Mouse (Mus musculus) granulocyte monocyte progenitor cell, adult 5-6 weeks (primary cell): ENCODE data around the gene Kptn. TPM values are rescaled to one million over a fixed set of nuclear protein-coding genes. Genes with fewer than 3 reads are reported as not detected.
A peak's percentile ranks its signal among the peaks of the same experiment; 100 is the strongest.

Experiments
- ATAC-seq: replicated peaks from 2 replicates; pipeline ENCODE4 v1.8.0; 2016; ENCODE audit warnings: mild to moderate bottlenecking, moderate TSS enrichment, inconsistent platforms; ENCODE audit not compliant: poor library complexity, severe bottlenecking
- total RNA-seq, 2 experiments: library from RNA; stranded (forward) in 1 of 2; stranded (reverse) in 1 of 2; fragments of 200-712, 200-1000 nt in 1 of 2; fragments of >200 nt in 1 of 2; fragmentation: Nextera tagmentation in 1 of 2; gene quantifications; 2 replicates each; pipeline ENCODE4 v1.2.3; 2014 to 2017

The Kptn gene
- total RNA-seq, 2 experiments from 2014 or later: 11.2 to 20.9 TPM

- no peak for ATAC-seq
Observed at GRCm38 (mm10) chr7:16156105-16156714, 36.5 kb downstream of the Kptn start.

GRCm38 (mm10) chr7:16158735-16159134, 39.0 kb downstream of the Kptn start:
- ATAC-seq: peak; percentile 8; the same call in 1 of the 2 replicates

GRCm38 (mm10) chr7:16160702-16161101, 41.0 kb downstream of the Kptn start:
- peak; percentile 95 for ATAC-seq

- no peak for ATAC-seq
Observed at GRCm38 (mm10) chr7:16161302-16161701, 41.6 kb downstream of the Kptn start.

- ATAC-seq: no peak
Observed at GRCm38 (mm10) chr7:16162036-16162435, 42.3 kb downstream of the Kptn start.

- no peak for ATAC-seq
Observed at GRCm38 (mm10) chr7:16172141-16172581, 52.5 kb downstream of the Kptn start.

- ATAC-seq: no peak
Observed at GRCm38 (mm10) chr7:16172586-16173140, 53.0 kb downstream of the Kptn start.

GRCm38 (mm10) chr7:16173146-16173545, 53.5 kb downstream of the Kptn start:
- no peak for ATAC-seq

GRCm38 (mm10) chr7:16174597-16175541, 55.2 kb downstream of the Kptn start, which contains the start of gene Meis3:
Gene Meis3 (plus strand): TSS chr7:16175090.
- peak; percentile 63 for ATAC-seq

GRCm38 (mm10) chr7:16175542-16175931, 55.8 kb downstream of the Kptn start:
- no peak for ATAC-seq

Other genes with a start within 250 kb of the Kptn start
- gene Crx, start 239.9 kb upstream of the Kptn start, total RNA-seq (2014; fragmentation: Nextera tagmentation): not detected in 2 replicates
- not detected in 2 replicates for gene Crx, start 239.9 kb upstream of the Kptn start, total RNA-seq (2017)
- not detected in 2 replicates for gene Crxos, start 237.3 kb upstream of the Kptn start, total RNA-seq (2014; fragmentation: Nextera tagmentation)
- not detected in 2 replicates for gene Crxos, start 237.3 kb upstream of the Kptn start, total RNA-seq (2017)
- 96.6 and 124 TPM in 2 replicates for gene Selenow, start 197.5 kb upstream of the Kptn start, total RNA-seq (2014; fragmentation: Nextera tagmentation)
- gene Selenow, start 197.5 kb upstream of the Kptn start, total RNA-seq (2017): 28.8 and 30.2 TPM in 2 replicates
- 70.6 and 105 TPM in 2 replicates for gene Nop53, start 173.8 kb upstream of the Kptn start, total RNA-seq (2014; fragmentation: Nextera tagmentation)
- 186 and 221 TPM in 2 replicates for gene Nop53, start 173.8 kb upstream of the Kptn start, total RNA-seq (2017)
- gene Ehd2, start 152.3 kb upstream of the Kptn start, total RNA-seq (2014; fragmentation: Nextera tagmentation): not detected in 2 replicates
- 0.13 TPM in 1 of 2 replicates, not detected in the other for gene Ehd2, start 152.3 kb upstream of the Kptn start, total RNA-seq (2017)
- 12.2 and 21.8 TPM in 2 replicates for gene Bicra, start 72.0 kb upstream of the Kptn start, total RNA-seq (2014; fragmentation: Nextera tagmentation)
- 0.34 and 0.93 TPM in 2 replicates for gene Bicra, start 72.0 kb upstream of the Kptn start, total RNA-seq (2017)
- gene Zfp541, start 58.1 kb upstream of the Kptn start, total RNA-seq (2014; fragmentation: Nextera tagmentation): not detected in 2 replicates
- 0.31 TPM in 1 of 2 replicates, not detected in the other for gene Zfp541, start 58.1 kb upstream of the Kptn start, total RNA-seq (2017)
- 81.0 and 105 TPM in 2 replicates for gene Napa, start 21.4 kb upstream of the Kptn start, total RNA-seq (2014; fragmentation: Nextera tagmentation)
- gene Napa, start 21.4 kb upstream of the Kptn start, total RNA-seq (2017): 38.5 and 39.5 TPM in 2 replicates
- gene Slc8a2, start 9.9 kb downstream of the Kptn start, total RNA-seq (2014; fragmentation: Nextera tagmentation): not detected in 2 replicates
- gene Slc8a2, start 9.9 kb downstream of the Kptn start, total RNA-seq (2017): not detected in 2 replicates
- gene Meis3, start 55.2 kb downstream of the Kptn start, total RNA-seq (2014; fragmentation: Nextera tagmentation): not detected in 2 replicates
- not detected in 2 replicates for gene Meis3, start 55.2 kb downstream of the Kptn start, total RNA-seq (2017)
- 5.5 and 8.7 TPM in 2 replicates for gene Dhx34, start 102.1 kb downstream of the Kptn start, total RNA-seq (2014; fragmentation: Nextera tagmentation)
- gene Dhx34, start 102.1 kb downstream of the Kptn start, total RNA-seq (2017): 4.4 and 9.4 TPM in 2 replicates
- gene C5ar2, start 124.3 kb downstream of the Kptn start, total RNA-seq (2014; fragmentation: Nextera tagmentation): 0.15 TPM in 1 of 2 replicates, not detected in the other
- 0.13 and 0.93 TPM in 2 replicates for gene C5ar2, start 124.3 kb downstream of the Kptn start, total RNA-seq (2017)
- 0.21 TPM in 1 of 2 replicates, not detected in the other for gene C5ar1, start 139.6 kb downstream of the Kptn start, total RNA-seq (2014; fragmentation: Nextera tagmentation)
- gene C5ar1, start 139.6 kb downstream of the Kptn start, total RNA-seq (2017): 0.67 and 1.1 TPM in 2 replicates
- gene Inafm1, start 153.7 kb downstream of the Kptn start, total RNA-seq (2014; fragmentation: Nextera tagmentation): 13.6 and 14.6 TPM in 2 replicates
- gene Inafm1, start 153.7 kb downstream of the Kptn start, total RNA-seq (2017): 3.2 and 3.3 TPM in 2 replicates
- gene Ccdc9, start 166.9 kb downstream of the Kptn start, total RNA-seq (2014; fragmentation: Nextera tagmentation): 31.7 and 50.9 TPM in 2 replicates
- 54.0 and 62.0 TPM in 2 replicates for gene Ccdc9, start 166.9 kb downstream of the Kptn start, total RNA-seq (2017)
- 0.53 and 1.1 TPM in 2 replicates for gene Bbc3, start 188.5 kb downstream of the Kptn start, total RNA-seq (2014; fragmentation: Nextera tagmentation)
- gene Bbc3, start 188.5 kb downstream of the Kptn start, total RNA-seq (2017): 1.3 and 2.2 TPM in 2 replicates